Mouse (Mus musculus): ENCODE data around the gene 4933409G03Rik.
A peak's percentile ranks its signal among the peaks of the same experiment; 100 is the strongest.
"Not testable (repeated sequence)": the region's sequence is repeated elsewhere in the genome, so short reads cannot be mapped to it uniquely, and the experiment has no call there.

4933409G03Rik gene

DNA sequence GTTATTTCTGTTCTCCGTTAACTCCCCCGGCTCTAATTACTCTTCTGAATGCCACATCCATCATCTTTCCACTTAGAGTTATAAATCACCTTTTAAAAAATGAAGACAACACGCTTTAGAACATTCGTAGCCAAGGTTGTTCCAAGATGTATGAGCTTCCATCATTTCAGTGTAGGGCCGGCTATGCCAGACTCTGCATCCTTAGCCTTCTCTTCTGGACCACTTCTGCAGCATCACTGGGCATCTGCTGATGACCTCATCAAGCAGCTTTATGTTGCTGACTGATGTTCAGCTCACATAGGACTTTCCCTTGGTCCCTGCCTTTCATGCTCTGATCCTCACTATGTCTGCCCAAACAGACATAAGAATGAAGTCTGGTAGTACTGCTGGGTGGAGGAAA is at the start of gene 4933409G03Rik:
4933409G03Rik (plus strand) TSS at position 301 of the 400 bp plus-strand sequence.
- no peak for DNase-seq (ENCODE audit: low spot score in 2 of 2)

- no peak for DNase-seq (ENCODE audit: low spot score in 2 of 2)
These were observed 38.0 kb upstream of the 4933409G03Rik start for GRCm38 (mm10) chr2:68544190-68544589.

DNA sequence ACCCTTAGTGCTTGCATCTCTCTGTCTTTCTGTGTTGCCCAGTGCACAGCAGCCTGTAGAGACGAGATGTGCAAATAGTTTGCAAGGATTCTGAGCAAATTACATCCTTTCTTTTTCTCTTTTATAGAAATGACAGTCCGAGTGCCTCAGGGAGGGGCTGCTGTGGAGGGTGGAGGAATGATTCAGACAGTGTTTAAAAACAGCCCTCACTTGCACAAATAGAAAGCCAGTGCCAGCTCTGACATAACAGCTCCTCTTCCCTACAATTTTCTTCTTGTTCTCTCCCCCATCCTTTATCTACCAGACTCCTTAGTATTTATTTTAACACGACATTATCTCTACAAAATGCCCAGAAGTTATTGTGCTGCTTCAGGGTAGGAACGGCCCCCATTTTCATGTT is 21.4 kb upstream of the 4933409G03Rik start:
- peak; percentile 43 to 58 for DNase-seq (ENCODE audit: low spot score in 2 of 2)

DNA sequence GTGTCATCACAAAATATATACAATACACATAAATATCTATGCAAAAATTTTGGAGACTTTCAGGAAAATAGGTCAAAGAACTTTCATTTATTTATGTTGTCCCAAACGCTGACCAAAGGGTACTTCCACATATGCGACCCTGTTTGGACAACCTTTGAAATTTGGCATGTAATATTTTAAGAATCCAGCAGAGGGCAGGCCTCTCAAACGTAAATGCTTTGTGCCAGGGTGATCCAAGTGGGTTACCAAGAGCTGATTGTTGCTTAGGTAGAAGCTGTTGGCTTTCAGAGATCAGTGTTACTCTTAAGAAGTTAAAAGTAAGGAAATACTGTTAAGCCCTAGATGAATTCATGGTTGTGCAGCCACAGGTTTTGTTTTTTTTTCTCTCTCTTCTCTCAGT is 18.9 kb upstream of the 4933409G03Rik start:
- DNase-seq (ENCODE audit: low spot score in 2 of 2): peak in 1 of 2 experiments; percentile 59

GRCm38 (mm10) chr2:68568361-68568760 is 13.9 kb upstream of the 4933409G03Rik start:
- no peak for DNase-seq (ENCODE audit: low spot score in 2 of 2)

DNA sequence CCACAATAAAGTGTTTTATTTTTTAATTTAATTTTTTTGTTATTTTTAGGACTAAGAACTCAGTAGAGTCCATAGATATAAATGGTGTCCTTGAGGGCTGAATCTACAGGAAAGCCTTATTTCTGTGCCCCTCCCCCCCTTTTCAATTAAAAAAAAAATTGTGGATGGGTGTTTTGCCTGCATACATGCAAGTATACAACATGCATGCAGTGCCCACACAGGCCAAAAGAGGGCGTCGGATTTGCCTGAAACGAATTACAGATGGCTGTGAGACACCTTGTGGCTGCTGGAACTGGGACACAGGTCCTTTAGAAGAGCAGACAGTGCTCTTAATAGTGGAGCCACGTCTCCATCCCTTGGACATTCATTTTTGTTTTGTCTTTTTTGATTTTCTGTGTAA is 9.9 kb upstream of the 4933409G03Rik start:
- DNase-seq (ENCODE audit: low spot score in 2 of 2): no peak

GRCm38 (mm10) chr2:68592765-68593164 is 10.6 kb downstream of the 4933409G03Rik start:
- DNase-seq (ENCODE audit: low spot score in 2 of 2): no peak

DNA sequence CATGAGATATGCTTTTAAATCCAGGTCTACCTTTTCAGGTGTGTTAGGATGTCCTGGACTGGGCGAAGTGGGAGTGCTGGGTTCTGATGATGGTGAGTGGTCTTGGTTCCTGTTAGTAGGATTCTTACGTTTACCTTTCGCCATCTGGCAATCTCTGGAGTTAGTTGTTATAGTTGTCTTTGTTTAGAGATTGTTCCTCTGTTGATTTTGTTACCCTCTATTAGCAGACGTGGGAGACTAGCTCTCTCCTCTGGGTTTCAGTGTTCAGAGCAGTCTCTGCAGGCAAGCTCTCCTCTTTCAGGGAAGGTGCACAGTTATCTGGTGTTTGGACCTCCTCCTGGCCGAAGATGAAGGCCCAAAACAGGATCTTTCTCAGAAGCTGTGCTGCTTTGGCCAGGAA is 74.0 kb downstream of the 4933409G03Rik start, which contains the start of gene 4932414N04Rik:
4932414N04Rik (plus strand) TSS at position 301 of the 400 bp plus-strand sequence.
- DNase-seq (ENCODE audit: low spot score in 2 of 2): not testable (repeated sequence)

Measured in frontal cortex, postnatal 36 days (tissue).